Mouse (Mus musculus) gastrocnemius, adult 18-20 months (tissue): Measurements from ENCODE around the gene Iars. TPM values are rescaled to one million over a fixed set of nuclear protein-coding genes. Genes with fewer than 3 reads are reported as not detected.

Experiments
- DNase-seq: peaks from one replicate; pipeline ENCODE4 v3.0.0; 2021; ENCODE audit warnings: low spot score
- long read RNA-seq, 2 experiments: library from polyadenylated mRNA; stranded (forward); transcript quantifications; one replicate each; pipeline ENCODE4 v2.0.0; 2021
- total RNA-seq, 2 experiments: library from RNA; stranded (reverse); gene quantifications; 2 replicates each; pipeline ENCODE4 v1.2.3; 2021

Iars gene
- total RNA-seq = 10 to 100 TPM; 63.8 to 72.6 TPM
- long read RNA-seq, experiment 1, full-length matches to known transcripts = 39 of 56 reads
- long read RNA-seq, experiment 1, partial matches to known transcripts = 13 of 56 reads
- long read RNA-seq, experiment 1, other reads (novel, unspliced or antisense) = 4 of 56 reads
- long read RNA-seq, experiment 2, full-length matches to known transcripts = 45 of 60 reads
- long read RNA-seq, experiment 2, partial matches to known transcripts = 9 of 60 reads
- long read RNA-seq, experiment 2, other reads (novel, unspliced or antisense) = 6 of 60 reads

DNA sequence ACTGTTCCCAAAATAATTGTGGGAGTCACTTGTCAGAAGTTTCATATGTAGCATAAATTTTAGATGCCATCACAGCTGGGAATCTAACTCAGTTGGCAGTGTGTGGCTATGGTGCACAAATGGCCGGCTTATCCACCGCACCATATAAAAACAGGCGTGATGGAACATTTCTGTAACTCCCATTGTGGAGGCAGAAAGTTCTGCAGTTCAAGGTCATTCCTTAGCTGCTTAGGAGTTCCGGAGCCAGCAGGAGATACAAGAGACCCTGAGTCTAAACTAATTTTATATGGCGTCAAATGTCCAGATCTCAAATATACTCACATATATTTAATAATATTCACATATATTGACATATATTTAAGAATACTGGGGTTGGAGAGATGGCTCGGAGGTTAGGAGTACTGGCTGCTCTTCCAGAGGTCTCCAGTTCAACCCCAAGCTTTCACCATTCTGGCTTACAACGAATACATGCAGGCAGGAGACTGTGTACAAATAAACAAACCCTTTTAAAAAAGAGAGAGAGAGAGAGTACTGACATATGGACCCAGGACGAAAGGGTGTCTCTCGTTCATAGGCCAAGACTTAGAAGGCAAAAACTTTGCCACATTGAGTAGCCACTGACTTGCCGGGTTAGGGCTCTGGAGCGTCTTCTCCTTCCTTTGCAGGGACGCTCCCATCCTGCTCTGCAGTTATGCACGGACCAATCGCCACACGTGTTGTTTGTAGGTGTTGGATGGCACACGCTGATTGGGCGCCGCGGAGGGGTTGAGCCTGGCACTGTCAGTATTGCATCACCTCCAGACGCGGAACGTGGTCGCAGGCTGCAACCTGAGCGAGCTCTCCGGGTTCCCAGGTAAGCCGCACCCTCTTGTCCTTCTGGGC is at the start of gene Iars:
Gene Iars, plus strand, starts transcription at position 750 of the 882 bp plus-strand sequence.
- peak; percentile 99 for DNase-seq

DNA sequence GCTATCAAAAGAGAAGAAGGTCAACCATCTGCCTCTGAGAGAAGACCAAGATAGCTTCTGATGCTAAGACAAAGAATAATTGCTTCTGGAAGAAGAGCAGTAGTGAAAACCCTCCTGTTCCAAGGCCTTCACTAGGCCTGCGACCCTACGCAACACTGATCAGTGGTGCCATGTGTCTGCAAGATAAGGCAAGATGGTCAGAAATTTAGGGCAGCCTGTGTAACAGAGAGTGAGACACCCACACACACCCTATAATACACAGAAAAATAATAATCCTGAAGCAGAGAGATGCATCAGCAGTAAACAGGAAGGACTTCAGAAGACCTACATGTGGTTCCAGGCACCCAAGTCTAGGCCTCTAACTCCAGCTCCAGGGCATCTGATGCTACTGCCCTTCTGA is 41.9 kb upstream of the Iars start:
- no peak for DNase-seq

DNA sequence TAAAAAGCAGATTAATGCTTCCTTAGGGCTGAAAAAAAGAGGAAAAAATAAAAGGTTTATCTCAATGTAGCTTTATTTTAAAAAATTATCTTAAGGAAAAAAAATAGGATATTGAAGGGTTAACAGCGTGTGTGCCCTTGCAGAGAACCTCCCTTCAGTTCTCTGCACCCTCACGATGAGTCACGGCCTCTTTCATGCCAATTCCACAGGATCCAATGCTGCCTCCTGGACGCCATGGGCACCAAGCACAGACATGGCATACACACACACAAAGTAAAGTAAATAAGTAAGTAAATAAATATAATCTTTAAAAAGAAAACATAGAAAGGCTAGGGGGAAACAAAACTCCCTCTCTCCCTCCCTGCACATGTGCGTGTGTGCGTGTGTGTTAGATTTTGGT is 39.2 kb upstream of the Iars start:
- no peak for DNase-seq

DNA sequence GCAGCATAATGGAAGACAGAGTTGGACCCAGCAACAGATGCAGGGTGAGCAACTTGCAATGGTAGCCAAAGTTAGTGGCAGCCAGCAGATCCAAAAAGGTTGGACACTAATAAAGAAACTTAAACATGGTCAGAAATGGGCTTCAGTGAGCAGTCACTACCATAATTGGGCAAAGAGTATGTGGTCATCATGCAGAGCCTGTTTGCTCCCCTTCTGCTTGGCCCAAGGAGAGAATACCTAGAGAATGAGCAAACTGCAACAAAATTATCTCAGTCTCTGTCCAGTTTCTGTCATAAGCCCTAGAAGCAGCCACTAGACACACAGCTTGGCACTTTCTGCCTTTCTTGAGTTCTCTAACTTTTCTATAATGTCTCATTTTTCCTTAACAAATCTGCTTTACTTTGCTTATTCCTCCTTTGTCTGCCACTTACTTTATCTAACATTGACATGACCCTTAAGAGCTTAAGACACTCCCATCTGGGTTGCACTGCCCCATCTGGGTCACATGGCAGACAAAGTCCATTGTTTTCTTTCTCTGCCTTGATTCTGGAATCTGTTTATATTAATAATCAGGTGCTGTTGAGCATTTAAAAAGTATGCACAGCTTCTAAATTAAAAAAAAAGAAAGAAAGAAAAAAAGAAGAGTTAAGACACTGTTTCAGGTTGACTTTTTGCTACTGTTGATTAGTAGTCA is 38.1 kb upstream of the Iars start:
- no peak for DNase-seq

DNA sequence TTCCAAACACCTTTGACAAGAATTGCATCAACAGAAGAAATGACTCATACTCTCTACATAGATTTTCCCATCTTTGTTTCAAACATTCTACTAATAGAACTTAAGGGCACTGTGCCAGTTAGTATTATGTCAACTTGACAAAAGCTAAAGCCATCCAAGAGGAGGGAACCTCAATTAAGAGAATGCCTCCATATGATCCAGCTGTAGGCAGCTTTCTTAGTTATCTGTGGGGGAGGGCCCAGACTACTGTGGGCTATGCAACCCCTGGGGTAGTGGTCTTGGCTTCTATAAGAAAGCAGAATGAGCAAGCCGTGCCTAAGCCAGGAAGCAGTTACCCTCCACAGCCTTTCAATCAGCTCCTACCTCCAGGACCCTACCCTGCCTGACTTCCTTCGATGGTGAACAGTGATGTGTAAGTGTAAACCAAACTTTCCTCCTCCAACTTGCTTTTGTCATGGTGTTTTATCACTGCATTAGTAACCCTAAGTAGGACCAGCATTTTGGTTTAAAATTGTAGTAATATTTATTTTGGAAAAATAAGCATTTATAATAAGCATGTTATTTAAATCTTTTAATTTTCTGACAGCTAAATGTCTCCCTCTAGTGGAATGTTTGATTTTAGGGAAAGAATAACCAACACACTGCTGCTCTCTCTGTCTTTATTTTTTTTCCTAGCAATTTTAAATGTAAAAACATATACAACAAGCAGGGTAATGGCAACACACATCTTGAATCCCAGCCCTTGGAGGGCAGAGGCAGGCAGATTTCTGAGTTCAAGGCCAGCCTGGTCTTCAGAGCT is 37.0 kb upstream of the Iars start:
- no peak for DNase-seq

DNA sequence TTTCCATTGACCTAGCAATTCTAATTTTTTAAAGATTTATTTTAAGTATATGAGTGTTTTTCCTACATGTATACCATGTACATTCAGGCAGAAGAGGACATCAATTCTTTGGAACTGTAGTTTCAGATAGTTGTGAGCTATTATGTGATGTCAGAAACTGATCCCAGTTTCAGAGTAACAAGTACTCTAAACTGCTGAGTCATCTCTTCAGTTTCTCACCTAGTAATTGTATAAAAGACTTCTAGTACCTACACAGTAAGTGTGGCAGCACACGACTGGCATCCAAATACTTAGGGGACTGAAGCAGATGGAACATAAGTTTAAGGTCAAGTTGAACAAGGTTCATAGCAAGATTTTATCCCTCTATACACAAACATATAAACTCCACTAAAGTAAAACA is 35.9 kb upstream of the Iars start:
- no peak for DNase-seq

DNA sequence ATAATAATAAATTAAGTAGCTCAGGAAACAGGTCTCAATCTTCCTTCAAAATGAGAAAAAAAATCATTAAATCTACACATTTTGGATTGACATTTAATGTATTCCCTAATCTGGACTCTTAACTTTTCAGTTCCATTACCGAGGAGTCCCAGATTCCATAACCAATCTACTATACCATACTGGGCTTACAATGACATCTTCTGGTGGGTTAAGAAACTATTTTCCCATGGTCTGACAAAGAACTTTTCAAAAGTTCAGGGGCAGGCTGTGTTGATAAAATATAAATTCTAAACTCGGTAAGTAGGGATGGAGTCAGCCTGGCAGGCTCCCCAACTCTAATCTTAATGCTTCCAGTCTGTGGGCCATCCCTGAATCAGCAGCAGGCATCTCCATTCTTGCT is 30.8 kb upstream of the Iars start:
- DNase-seq = no peak

DNA sequence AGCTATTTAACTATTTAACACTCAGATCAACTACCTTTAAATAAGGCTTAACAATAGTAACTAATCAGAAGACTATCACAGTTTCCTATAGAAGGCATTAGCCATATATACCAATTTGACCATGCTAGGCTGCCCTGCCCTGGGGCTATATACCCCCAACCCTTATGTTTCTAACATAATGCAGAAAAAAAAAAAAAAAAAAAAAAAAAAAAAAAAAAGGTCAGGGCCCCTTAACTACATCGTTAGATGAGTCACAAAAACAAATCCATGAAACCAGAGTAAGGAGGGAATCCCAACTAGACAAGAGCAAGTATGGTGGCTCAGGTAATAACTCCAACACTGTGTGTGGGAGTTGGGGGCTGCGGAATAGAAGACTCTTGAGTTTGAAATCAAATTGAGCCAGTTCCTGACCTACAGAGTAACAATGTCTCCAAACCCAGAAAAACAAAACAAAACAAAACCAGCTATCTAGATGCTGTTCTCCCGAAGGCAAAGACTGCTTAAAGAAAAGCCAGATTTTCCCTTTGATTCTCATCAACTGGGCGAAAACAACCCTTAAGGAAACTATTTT is 30.0 kb upstream of the Iars start:
- no peak for DNase-seq

DNA sequence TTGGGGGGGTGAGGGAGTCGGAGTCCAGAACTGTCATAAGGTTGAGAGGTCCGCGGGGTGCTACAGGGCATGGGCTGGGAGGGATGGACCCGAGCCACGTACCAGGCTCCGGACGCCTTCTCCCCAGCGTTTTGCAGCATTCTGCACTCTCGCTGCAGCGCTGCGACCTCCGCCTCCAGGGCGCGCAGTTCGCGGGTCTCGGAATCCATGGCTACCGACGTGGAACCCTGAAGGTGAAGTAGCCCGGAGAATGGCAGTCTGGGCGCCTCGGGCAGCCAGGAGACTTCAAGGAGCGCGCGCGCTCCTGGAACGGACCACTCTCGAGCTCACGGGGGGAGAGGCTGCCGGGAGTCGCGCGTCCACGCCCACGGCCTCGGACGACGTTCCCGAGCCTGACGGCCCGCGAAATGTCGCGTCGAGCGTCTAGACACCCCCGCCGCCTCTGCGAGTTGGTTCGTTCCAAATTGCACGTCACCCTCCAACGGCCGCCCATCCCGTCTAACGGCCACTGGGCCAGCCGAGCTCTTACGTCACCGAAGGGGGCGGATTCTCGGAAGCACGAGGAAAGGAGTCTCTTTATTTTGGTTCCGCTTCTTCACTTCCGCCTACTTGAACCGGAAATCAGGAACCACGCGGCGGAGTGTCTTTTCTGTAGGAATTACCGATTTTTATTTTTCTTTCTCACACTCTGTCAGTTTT is 29.3 kb upstream of the Iars start, which contains the start of the genes Cenpp and Nol8:
Gene Cenpp, minus strand, starts transcription at position 305 of the 699 bp plus-strand sequence.
Gene Nol8, plus strand, starts transcription at position 598 of the 699 bp plus-strand sequence.
- peak; percentile 99 for DNase-seq

DNA sequence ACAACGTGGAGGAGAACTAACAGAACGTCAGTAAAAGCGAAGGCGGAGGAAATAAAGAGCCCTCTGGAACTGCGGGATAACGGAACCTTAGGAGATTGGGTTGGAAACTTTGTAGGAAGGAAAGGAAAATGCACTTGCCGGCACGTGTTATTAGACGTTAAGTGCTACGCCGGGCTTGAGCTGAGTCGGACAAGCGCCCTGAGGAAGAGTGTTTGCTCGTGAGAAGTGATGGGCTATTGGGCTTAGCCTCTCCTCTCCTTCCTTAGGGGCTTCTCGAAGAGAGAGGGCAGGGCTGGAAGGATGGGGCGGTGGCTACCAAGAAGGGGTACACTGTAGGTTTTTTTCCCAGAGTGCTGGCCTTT is 28.7 kb upstream of the Iars start:
- DNase-seq = no peak

DNA sequence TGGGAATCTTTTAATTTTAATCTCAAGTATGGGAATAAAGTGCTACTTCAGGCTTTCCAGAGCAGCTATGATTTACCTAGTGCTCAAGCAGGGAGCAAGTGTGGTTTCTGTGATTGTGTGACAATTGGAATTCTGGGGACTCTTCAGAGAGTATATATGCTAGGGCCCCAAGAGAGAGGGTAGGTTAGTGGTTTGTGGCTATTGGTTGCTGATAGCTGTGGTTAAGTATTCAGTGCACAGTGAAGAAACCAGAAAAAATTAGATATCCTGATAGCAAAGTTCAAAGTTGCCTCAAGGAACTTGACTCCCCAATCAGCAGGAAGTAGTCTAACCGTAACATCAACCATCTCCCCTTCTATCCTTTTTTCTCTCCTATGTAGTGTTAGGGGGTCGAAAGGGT is 4.1 kb upstream of the Iars start:
- no peak for DNase-seq

DNA sequence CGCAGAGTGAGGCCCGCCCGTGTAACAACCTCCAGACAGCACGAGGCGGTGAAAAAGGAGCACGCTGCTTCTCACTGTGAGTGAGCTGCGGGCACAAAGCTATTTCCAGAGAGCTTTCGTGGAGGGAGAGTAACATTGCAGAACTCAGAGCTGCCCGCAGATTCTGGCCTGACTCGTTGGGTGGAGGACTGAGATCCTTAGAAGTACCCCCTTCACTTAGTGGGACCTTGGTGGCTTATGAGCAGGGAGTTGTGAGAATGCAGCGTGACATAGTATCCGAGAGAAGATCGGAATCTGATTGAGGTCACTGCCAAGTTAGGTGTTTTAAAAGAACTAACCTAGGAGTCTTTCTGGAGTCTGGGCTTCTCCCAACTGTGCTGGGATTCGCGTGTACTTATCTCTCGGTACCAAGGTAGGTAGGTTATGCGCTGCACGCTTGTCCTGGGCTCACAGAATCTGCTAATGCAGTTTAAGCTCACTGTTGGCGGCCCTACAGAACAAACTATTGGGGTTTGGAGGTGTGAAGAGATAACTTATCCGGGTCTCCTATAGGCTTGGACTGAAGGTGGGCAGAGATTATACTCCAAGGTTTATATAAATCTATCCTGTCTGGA is 440 bp downstream of the Iars start:
- DNase-seq = no peak

DNA sequence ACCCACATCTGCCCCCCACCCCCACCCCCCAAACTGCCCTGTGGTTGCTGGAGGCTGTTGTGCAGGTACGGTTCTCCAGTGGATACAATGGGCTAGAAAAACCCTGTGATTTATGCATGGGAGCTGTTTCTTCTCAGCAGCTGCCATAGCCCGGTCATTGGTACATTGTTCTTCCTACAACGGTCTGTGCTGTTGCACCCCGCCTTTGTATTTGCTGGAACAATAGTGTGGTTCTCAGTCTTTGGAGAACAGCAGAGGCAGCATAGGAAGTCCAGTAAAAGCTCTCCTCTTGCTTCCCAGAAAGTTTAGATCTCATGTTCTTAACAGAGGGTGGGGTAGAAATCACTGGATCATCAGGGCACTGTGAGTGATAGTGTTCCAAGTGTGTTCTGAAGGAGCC is 2.4 kb downstream of the Iars start:
- DNase-seq = no peak

DNA sequence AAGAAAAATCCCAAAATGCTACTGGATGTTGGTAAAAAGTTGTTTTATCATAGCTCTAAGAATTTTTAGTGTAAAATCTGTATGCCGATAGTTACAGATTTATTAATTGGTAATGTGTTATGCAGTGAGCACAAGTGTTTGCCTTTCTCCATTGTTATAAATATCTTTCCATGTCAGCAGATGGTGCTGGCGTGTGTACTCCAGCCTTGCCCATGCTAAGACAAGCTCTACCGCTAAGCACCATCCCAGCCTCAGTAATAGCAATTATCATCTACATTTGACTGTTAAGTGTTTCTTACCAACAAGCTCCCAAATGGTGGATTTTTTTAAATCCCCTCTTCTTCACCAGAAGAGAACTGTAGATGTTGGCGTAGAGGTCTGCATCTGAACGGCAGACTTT is 9.2 kb downstream of the Iars start:
- no peak for DNase-seq

DNA sequence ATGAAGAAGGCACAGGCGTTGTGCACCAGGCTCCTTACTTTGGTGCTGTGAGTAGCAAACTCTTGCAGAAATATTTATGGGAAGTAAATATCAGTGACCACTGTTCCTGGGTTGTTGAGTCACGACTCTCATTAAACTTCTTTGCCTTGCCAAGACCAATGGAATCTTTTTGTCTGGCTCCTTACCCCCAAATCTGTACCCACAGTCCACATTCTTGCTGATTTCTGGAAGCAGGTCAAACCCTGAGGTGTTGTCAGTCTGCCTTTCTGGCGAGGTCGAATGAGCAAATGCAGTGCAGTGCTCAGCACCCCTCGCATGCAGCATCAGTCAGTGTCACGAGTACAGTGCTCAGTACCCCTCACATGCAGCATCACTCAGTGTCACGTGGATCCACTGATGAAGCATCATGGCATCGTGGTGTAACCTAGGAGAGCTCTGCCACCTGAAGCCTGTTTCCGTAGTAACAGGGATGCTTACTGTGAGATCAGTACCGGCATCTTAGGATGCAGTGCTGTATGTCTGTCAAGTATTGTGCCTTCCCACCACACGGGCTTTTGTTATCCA is 21.4 kb downstream of the Iars start:
- no peak for DNase-seq

DNA sequence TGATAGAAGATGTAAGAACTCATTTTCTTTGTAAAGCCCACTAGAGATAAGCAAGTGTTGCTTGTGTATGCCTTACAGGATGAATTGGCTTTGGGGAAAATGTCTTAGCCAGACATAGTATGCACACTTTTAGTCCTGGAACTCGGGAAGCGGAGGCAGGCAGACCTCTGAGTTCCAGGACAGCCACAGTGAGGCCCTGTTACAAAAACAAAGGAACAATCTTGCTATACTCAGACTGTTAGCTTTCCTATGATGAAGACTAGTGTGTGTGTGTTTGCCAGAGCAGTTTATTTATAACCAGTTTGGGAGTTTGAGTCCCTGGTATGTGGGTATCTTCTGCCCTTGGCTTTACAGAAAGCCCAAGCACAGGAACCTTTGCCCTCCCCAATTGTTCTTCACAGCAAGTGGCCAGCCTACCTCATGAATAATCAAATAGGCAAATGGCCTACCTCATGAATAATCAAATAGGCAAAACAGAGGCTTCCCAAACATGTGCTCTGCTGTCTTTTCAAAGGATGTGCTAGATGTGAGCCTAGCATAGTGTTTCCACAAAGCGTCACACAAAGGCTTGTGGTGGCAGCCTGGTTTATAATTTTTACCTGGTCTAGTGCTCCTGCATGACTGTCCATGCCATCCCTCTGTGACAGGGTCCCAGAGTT is 24.3 kb downstream of the Iars start:
- no peak for DNase-seq

DNA sequence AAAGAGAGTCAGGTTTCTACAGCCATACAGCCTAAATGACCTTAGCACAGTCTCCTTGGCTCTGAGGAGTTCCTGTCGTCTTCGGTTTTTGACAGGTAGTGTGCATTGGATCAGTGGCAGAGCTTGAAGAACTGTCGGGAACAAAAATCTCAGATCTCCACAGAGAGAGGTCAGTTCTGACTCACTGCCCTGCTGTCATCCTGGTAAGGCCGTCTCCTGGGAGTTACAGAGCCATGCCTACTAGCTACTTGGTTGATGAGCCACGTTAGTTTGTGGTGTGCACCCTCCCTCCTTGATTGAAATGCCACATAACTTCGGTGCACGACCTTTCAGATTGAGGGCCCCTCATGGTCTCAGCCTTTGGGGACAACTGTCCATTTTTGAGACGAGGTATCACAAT is 26.4 kb downstream of the Iars start:
- DNase-seq = no peak

DNA sequence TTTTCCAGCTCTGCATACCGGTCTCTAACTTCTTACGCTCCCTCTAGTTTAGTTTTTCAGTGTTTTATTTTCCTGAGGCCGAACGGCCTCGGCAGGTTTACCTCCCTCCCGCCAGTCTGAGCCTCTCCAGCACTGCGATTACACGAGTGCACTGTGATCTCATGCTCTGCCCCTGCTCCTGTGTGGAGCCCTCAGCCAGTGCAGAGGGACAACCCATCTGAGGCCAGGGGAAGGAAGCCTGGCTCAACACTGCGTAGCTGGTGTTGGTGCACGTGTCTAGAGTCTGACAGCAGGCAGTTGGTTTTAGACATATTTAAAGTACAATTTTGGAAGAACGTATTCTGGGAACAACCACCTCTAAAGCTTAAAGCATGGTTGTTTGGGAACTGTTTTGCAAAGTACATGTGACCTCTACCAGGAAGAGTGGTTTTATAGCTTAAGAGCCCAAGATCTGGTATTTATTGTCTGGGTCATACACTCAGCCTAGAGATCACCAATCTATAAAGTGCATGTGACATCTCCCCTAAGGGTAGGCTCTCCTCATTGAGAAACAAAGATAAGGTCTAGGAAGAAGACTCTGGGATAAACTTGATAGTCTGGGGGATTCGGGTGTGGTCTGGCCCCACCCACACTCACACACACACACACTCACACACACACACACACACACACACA is 30.3 kb downstream of the Iars start:
- no peak for DNase-seq

DNA sequence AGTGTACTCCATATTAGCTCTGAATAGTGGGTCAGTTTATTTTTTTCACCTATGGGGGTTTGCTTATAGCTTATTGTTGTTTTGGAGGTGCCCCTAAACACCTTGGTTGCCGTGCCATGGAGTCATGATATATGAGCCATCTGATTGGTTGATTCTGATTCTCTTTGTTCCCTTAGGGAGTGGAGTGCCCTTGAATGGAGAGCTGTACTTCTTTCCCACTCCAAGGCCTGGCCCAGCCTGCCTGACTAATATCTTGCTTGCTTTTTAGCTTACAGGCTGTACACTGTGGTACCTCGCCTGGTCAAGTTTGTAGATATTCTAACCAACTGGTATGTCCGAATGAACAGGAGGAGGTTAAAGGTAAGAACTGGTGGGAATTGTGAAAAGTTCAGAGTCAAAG is 37.4 kb downstream of the Iars start:
- DNase-seq = no peak
